Mouse (Mus musculus) stomach, embryonic 16.5 days (tissue): ENCODE results near the gene Miga2. TPM values are rescaled to one million over a fixed set of nuclear protein-coding genes. Genes with fewer than 3 reads are reported as not detected.

Experiments used
- ATAC-seq: fragments of 200-750 bp; cut with Nextera tagmentation; 2 replicates; pipeline ENCODE4 v1.8.0; 2017; ENCODE audit warnings: moderate number of reproducible peaks, moderate TSS enrichment; ENCODE audit not compliant: insufficient read depth, low FRiP score
- H3K27ac ChIP-seq: fragments of 300-500 bp; sonication (generic); 2 replicates; pipeline ENCODE4 v1.5.1; 2014; ENCODE audit warnings: low read length
- H3K27me3 ChIP-seq: fragments of 300-500 bp; sonication (generic); 2 replicates; pipeline ENCODE4 v1.6.1; 2014; ENCODE audit warnings: low read length, control low read depth, mixed read lengths; ENCODE audit not compliant: control insufficient read depth, insufficient read depth
- H3K36me3 ChIP-seq: fragments of 300-500 bp; sonication (generic); 2 replicates; pipeline ENCODE4 v1.6.1; 2014; ENCODE audit warnings: low read length; ENCODE audit not compliant: control insufficient read depth, insufficient read depth
- H3K4me1 ChIP-seq: fragments of 300-500 bp; sonication (generic); 2 replicates; pipeline ENCODE4 v1.6.1; 2014; ENCODE audit warnings: low read length, control low read depth, mixed read lengths; ENCODE audit not compliant: control insufficient read depth, insufficient read depth
- H3K4me2 ChIP-seq: fragments of 300-500 bp; sonication (generic); 2 replicates; pipeline ENCODE4 v1.6.1; 2014; ENCODE audit warnings: low read depth, low read length, mixed read lengths
- H3K4me3 ChIP-seq: fragments of 300-500 bp; sonication (generic); replicated peaks from 2 replicates; pipeline ENCODE4 v1.5.1; 2014; ENCODE audit warnings: mild to moderate bottlenecking, low read length
- H3K9ac ChIP-seq: fragments of 300-500 bp; sonication (generic); 2 replicates; pipeline ENCODE4 v1.6.1; 2014; ENCODE audit warnings: low read length
- H3K9me3 ChIP-seq: fragments of 300-500 bp; sonication (generic); replicated peaks from 2 replicates; pipeline ENCODE4 v1.6.1; 2016; ENCODE audit warnings: low read length, control low read depth; ENCODE audit not compliant: control insufficient read depth
- WGBS: fragments of 180-500 bp; shearing (Covaris S2); extraction: QIAGEN DNeasy Blood & Tissue Kit; methylation state at CpG from one replicate; pipeline ENCODE4 v1.1.7; 2014; 5-methylcytosine and 5-hydroxymethylcytosine counted together
- polyA plus RNA-seq: library from polyadenylated mRNA; unstranded; fragments of >200 nt; fragmentation: Nextera tagmentation; extraction: Ambion mirVana; gene quantifications from 2 replicates; pipeline ENCODE4 v1.2.1, GENCODE M21; 2015

Miga2 gene
- polyA plus RNA-seq, 1 experiment from 2014 or later = 26.3 TPM

DNA sequence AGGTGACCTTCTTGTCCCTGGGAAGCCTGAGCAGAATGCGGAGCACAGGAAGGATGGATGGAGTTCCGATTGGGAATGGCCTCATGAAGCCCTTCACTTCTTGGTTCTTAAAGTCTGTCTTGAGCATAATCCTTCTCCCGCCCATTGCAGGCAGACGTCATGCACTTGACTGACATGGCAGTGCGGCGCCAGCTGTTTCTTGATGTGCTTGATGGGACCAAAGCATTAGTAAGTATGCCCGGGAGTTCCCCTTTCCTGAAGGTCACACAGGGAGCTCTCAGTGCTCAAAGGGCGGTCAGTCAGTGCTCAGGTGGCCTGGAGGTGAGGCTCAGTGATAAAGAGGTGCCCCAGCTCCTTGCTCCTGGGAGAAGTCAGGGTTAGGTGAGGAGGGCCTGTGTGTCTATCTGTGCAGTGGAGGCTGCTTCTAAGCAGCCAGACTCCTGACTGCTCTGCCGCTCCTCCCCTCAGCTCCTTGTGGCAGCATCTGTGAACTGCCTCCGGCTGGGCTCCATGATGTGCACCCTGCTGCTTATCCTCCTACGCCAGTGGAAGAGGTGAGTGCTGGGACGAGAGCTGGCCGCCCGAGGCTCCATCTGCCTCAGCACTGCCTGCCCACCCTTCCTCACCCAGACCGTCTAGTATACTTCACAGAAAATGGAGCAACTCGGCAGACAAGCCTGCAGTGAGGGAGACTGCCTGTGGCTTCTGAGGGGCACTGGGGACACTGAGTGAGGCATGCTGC is 27.7 kb upstream of the Miga2 start:
- no peak overlapping the region for H3K4me3 ChIP-seq
- H3K4me1 ChIP-seq = no peaks in the 10 kb centered on the region
- no peaks in the 10 kb centered on the region for H3K9me3 ChIP-seq
- peaks cover 30% of the 10 kb centered on the region for H3K36me3 ChIP-seq
- 85% methylated on average over 16 of the region's 16 CpGs for WGBS
- ATAC-seq = no peak
- no peak overlapping the region for H3K4me2 ChIP-seq
- H3K27ac ChIP-seq = no peak overlapping the region
- H3K27me3 ChIP-seq = no peaks in the 10 kb centered on the region
- H3K9ac ChIP-seq = no peak overlapping the region

DNA sequence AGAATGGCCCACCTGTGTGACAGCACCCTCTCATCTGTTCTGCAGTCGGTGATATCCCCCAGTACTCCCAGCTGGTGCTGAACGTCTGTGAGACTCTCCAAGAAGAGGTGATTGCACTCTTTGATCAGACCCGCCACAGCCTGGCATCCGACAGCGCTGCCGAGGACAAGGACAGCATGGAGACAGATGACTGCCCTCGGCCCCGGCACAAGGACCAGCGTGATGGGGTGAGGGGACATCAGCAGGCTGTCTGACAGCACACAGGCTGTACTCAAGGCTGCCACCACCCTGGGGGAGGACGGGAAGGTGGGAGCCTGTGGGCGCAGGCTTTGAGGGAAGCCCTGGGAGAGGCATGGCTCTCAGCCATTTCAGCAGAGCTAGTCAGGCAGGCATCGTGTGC is 26.9 kb upstream of the Miga2 start:
- H3K4me2 ChIP-seq = no peak overlapping the region
- WGBS = 81% methylated on average over 12 of the region's 12 CpGs
- peaks cover 34% of the 10 kb centered on the region for H3K36me3 ChIP-seq

DNA sequence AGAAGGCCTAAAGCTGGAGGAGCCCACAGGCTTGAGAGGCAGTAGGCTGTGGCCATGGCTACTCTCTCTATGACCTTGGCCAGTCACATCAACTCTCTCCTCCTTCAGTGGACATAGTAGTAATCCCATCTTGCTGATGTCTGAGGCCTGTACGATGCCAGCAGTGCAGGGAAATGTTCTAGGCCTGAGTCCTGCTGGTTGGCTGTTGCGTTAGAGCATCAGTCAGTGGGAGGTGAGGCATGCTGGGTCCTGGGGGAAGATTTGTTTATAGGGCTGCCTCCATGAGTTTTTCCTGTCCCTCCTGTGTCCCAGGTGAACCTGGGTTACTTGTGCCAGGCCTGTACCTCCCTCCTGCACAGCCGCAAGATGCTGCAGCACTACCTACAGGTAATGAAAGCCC is 22.0 kb upstream of the Miga2 start:
- WGBS = 90% methylated on average over 3 of the region's 3 CpGs
- no peak overlapping the region for H3K4me3 ChIP-seq
- no peak overlapping the region for H3K4me2 ChIP-seq
- H3K9me3 ChIP-seq = no peaks in the 10 kb centered on the region
- H3K9ac ChIP-seq = no peak overlapping the region
- no peaks in the 10 kb centered on the region for H3K4me1 ChIP-seq
- no peak overlapping the region for H3K27ac ChIP-seq
- peaks cover 23% of the 10 kb centered on the region for H3K36me3 ChIP-seq
- H3K27me3 ChIP-seq = no peaks in the 10 kb centered on the region
- ATAC-seq = no peak

More for the DNA sequence above, 26.9 kb upstream of the Miga2 start:
- Histone ChIP-seq H3K9ac (no peak overlapping the region), H3K27ac (no peak overlapping the region), H3K4me1 (no peaks in the 10 kb centered on the region), H3K9me3 (no peaks in the 10 kb centered on the region), H3K27me3 (no peaks in the 10 kb centered on the region), H3K4me3 (no peak overlapping the region)
- ATAC-seq = no peak

DNA sequence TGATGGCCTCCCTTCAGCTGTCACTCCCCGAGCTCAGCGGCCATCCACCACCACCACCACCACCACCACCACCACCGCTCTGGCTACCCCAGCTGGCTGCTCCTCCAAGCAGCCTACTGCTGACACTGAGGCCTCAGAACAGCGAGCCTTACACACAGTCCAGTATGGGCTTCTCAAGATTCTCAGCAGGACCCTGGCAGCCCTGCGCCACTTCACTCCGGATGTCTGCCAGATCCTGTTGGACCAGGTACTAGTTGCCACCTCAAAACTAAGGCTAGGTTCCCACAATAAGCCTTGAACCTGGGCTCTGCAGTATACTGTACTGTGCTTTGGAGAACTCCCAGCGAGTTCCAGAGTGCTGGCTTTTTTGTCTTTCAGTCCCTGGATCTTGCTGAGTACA is 21.5 kb upstream of the Miga2 start:
- H3K4me1 ChIP-seq = no peaks in the 10 kb centered on the region
- H3K4me2 ChIP-seq = no peak overlapping the region
- H3K36me3 ChIP-seq = peaks cover 19% of the 10 kb centered on the region
- WGBS = 91% methylated on average over 7 of the region's 7 CpGs
- ATAC-seq = no peak
- no peak overlapping the region for H3K4me3 ChIP-seq
- no peaks in the 10 kb centered on the region for H3K27me3 ChIP-seq
- no peak overlapping the region for H3K27ac ChIP-seq
- no peaks in the 10 kb centered on the region for H3K9me3 ChIP-seq
- no peak overlapping the region for H3K9ac ChIP-seq

DNA sequence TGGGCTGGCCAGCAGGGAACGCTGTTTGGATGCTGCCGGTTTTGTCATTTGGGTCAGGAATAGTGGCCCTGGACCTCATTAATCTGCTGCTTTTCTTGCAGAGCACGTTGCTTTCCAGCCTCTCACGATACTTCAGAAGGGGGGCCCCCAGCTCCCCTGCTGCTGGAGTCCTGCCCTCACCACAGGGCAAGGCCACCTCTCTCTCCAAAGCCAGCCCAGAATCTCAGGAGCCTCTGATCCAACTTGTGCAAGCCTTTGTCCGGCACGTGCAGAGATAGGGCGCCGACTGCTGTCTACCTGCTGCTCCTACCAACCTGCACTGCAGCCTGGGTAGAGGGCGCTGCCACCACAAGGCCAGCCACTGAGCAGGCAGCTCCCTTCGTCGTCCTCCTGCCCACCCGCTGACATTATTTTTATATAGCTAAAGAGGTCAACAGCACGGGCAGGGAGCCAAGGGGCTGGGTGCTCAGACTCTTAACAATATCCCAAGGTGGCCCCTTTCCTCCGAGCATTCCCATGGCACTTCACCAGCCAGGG is 20.4 kb upstream of the Miga2 start:
- Histone ChIP-seq H3K27ac (peak overlapping the region; percentile 7; the same call in 1 of the 2 replicates), H3K4me3 (no peak overlapping the region), H3K4me1 (no peaks in the 10 kb centered on the region), H3K4me2 (no peak overlapping the region), H3K27me3 (no peaks in the 10 kb centered on the region), H3K9me3 (no peaks in the 10 kb centered on the region), H3K36me3 (peaks cover 20% of the 10 kb centered on the region), H3K9ac (no peak overlapping the region)
- ATAC-seq = no peak
- 59% methylated on average over 14 of the region's 14 CpGs for WGBS

DNA sequence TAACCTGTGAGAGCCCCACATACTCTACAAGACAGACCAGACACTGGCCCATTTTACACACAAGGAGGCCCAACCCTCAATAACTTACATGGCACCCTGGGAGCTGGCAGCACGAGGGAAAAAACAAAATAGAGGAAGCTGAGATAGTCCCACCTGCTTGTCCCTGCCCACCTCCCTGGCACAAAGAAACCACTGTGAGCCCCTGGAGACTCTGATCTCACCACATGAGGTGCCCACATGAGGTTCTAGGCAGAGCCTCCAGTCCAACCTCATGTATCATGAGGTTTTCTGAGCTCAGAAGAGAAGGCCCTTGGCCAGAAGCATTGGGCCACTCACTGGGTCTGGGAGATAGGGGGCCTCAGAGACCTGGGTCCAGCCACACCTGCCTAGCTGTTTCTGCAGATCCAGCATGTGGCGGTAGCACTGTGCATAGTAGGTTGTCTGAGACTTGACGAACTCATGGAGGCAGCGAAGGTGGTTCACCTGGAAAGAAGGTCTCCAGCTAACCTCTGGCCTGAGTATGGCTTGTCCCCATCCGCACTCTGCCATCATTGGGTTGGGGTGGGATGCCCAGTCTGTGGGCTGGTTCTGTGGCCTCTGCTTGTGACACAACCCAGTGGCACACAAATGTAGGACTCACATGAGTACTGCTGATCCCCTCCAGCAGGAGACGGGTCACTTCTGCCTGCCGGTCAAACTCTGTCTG is 17.9 kb upstream of the Miga2 start:
- H3K9ac ChIP-seq = no peak overlapping the region
- H3K27me3 ChIP-seq = no peaks in the 10 kb centered on the region
- peaks cover 14% of the 10 kb centered on the region for H3K36me3 ChIP-seq
- H3K9me3 ChIP-seq = no peaks in the 10 kb centered on the region
- WGBS = 87% methylated on average over 7 of the region's 7 CpGs
- ATAC-seq = no peak
- H3K4me2 ChIP-seq = no peak overlapping the region
- H3K4me3 ChIP-seq = no peak overlapping the region
- no peaks in the 10 kb centered on the region for H3K4me1 ChIP-seq
- no peak overlapping the region for H3K27ac ChIP-seq

DNA sequence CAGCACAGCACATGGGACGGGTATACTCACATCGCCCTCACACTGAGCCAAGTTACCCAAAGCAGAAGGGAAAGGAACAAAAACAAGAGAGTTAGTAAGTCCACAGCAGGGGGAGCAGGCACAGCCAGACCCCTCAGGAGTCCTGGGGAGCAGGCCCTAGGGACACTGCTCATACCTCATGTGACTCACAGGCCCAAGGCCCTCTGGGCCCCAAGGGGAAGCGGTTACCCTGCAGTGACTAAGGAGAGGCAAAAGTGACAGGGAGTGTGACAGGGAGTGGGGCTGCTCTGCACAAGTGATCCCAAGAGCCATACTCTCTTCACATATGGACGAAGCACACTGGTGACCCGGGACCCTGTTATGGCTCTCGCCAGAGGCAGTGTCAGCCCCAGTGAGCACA is 14.8 kb upstream of the Miga2 start:
- no peaks in the 10 kb centered on the region for H3K4me1 ChIP-seq
- peaks cover 14% of the 10 kb centered on the region for H3K36me3 ChIP-seq
- ATAC-seq = no peak
- H3K27me3 ChIP-seq = no peaks in the 10 kb centered on the region
- no peak overlapping the region for H3K27ac ChIP-seq
- no peak overlapping the region for H3K9ac ChIP-seq
- 88% methylated on average over 6 of the region's 6 CpGs for WGBS
- no peak overlapping the region for H3K4me2 ChIP-seq
- no peaks in the 10 kb centered on the region for H3K9me3 ChIP-seq
- no peak overlapping the region for H3K4me3 ChIP-seq

DNA sequence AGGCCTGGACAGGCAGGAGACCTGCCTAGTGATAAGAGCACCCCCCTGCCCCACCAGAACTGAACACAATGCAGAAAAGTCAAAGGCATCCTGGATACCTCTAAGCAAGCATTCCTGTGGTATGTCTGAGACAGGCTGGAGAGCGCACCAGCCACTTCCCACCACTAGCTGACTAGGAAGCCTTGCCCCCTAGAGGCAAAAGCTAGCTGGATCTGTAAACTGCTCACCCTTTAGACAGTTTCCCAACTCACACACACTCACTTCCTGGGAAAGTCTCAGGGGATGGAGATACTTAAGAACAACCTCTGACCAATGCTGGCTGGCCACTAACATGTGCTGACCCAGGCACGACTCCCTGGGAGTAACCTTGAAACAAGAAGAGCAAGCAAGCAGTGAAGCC is 12.9 kb upstream of the Miga2 start:
- H3K9ac ChIP-seq = no peak overlapping the region
- H3K4me2 ChIP-seq = no peak overlapping the region
- 67% methylated on average over 2 of the region's 2 CpGs for WGBS
- peaks cover 11% of the 10 kb centered on the region; the same call in 1 of the 2 replicates for H3K36me3 ChIP-seq
- H3K9me3 ChIP-seq = no peaks in the 10 kb centered on the region
- H3K4me1 ChIP-seq = peaks cover 15% of the 10 kb centered on the region; the same call in 1 of the 2 replicates
- no peak overlapping the region for H3K4me3 ChIP-seq
- H3K27me3 ChIP-seq = no peaks in the 10 kb centered on the region
- ATAC-seq = no peak
- H3K27ac ChIP-seq = no peak overlapping the region

DNA sequence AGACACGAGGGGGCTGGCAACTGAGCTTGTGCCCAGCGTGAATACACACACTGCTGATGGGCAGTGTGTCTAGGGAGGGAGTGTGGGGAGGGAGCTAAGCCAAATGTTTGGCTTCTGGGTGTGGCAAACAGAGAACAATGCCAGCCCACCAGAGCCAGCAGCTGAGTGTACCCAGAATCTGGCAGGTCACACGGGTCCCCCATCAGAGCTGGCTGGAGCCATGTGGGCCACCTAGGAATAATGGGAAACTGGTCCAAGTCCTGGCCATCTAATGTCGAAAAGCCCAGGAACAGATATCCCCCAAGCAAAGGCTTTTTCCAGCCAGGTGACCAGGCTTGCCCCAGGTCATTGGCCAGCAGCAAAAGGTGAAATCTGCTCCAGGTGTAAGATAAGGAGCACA is 8.2 kb upstream of the Miga2 start:
- no peak overlapping the region for H3K4me3 ChIP-seq
- H3K4me1 ChIP-seq = peaks cover 38% of the 10 kb centered on the region
- H3K9me3 ChIP-seq = no peaks in the 10 kb centered on the region
- ATAC-seq = no peak
- H3K27ac ChIP-seq = peak overlapping the region; percentile 84; the same call in 1 of the 2 replicates
- H3K27me3 ChIP-seq = no peaks in the 10 kb centered on the region
- 0 out of 2 replicates have a peak overlapping the region, but pooled peaks have one; percentile 94 for H3K4me2 ChIP-seq
- WGBS = 55% methylated on average over 4 of the region's 4 CpGs
- H3K9ac ChIP-seq = peak overlapping the region; percentile 42; the same call in 1 of the 2 replicates
- 0 out of 2 replicates have a peak, but pooled peaks cover 6% of the 10 kb centered on the region for H3K36me3 ChIP-seq
